Mouse (Mus musculus) heart, embryonic 15.5 days (tissue): ENCODE data around the gene H60b. TPM values are rescaled to one million over a fixed set of nuclear protein-coding genes. Genes with fewer than 3 reads are reported as not detected.
"Not testable (repeated sequence)": the region's sequence is repeated elsewhere in the genome, so short reads cannot be mapped to it uniquely, and the experiment has no call there.

Source experiments
- ATAC-seq: fragments of 200-750 bp; cut with Nextera tagmentation; replicated peaks from 2 replicates; pipeline ENCODE4 v1.8.0; 2017; ENCODE audit warnings: low read depth, moderate TSS enrichment; ENCODE audit not compliant: insufficient number of reproducible peaks, insufficient read depth, low FRiP score
- H3K27ac ChIP-seq: fragments of 300-500 bp; sonication (generic); 2 replicates; pipeline ENCODE4 v1.5.1; 2015; ENCODE audit warnings: mild to moderate bottlenecking, inconsistent platforms
- H3K27me3 ChIP-seq: fragments of 300-500 bp; sonication (generic); 2 replicates; pipeline ENCODE4 v1.6.1; 2015; ENCODE audit warnings: inconsistent platforms
- H3K36me3 ChIP-seq: fragments of 300-500 bp; sonication (generic); 2 replicates; pipeline ENCODE4 v1.6.1; 2015; ENCODE audit warnings: mild to moderate bottlenecking, inconsistent platforms
- H3K4me1 ChIP-seq: fragments of 300-500 bp; sonication (generic); replicated peaks from 2 replicates; pipeline ENCODE4 v1.6.1; 2015; ENCODE audit warnings: inconsistent platforms
- H3K4me2 ChIP-seq: fragments of 300-500 bp; sonication (generic); 2 replicates; pipeline ENCODE4 v1.6.1; 2015; ENCODE audit warnings: inconsistent platforms, mild to moderate bottlenecking, moderate library complexity
- H3K4me3 ChIP-seq: fragments of 300-500 bp; sonication (generic); 2 replicates; pipeline ENCODE4 v1.5.1; 2015; ENCODE audit warnings: mild to moderate bottlenecking, inconsistent platforms
- H3K9ac ChIP-seq: fragments of 300-500 bp; sonication (generic); 2 replicates; pipeline ENCODE4 v1.6.1; 2015; ENCODE audit warnings: mild to moderate bottlenecking, inconsistent platforms
- H3K9me3 ChIP-seq: fragments of 300-500 bp; sonication (generic); replicated peaks from 2 replicates; pipeline ENCODE4 v1.6.1; 2016; ENCODE audit warnings: inconsistent platforms
- WGBS: fragments of 180-500 bp; shearing (Covaris S2); methylation state at CpG from one replicate; pipeline ENCODE4 v1.1.7; 2015; ENCODE audit warnings: mixed read lengths; 5-methylcytosine and 5-hydroxymethylcytosine counted together
- polyA plus RNA-seq: library from polyadenylated mRNA; unstranded; fragments of >200 nt; fragmentation: Nextera tagmentation; extraction: Ambion mirVana; gene quantifications from 2 replicates; pipeline ENCODE4 v1.2.1, GENCODE M21; 2015

The H60b gene
- polyA plus RNA-seq, 1 experiment from 2014 or later: 0.34 TPM

GRCm38 (mm10) chr10:22223474-22224349, 65.3 kb downstream of the H60b start:
- H3K4me2 ChIP-seq, ATAC-seq, H3K9me3 ChIP-seq, H3K27ac ChIP-seq, H3K4me1 ChIP-seq, H3K36me3 ChIP-seq, H3K27me3 ChIP-seq, H3K9ac ChIP-seq, H3K4me3 ChIP-seq: not testable (repeated sequence)
- WGBS: 0% methylated on average over 1 of the region's 7 CpGs

- 87% methylated on average over 8 of the region's 8 CpGs for WGBS
- ATAC-seq: no peak
- H3K9ac ChIP-seq: no peak overlapping the region
Measured at GRCm38 (mm10) chr10:22265060-22265459, 106.7 kb downstream of the H60b start.

DNA sequence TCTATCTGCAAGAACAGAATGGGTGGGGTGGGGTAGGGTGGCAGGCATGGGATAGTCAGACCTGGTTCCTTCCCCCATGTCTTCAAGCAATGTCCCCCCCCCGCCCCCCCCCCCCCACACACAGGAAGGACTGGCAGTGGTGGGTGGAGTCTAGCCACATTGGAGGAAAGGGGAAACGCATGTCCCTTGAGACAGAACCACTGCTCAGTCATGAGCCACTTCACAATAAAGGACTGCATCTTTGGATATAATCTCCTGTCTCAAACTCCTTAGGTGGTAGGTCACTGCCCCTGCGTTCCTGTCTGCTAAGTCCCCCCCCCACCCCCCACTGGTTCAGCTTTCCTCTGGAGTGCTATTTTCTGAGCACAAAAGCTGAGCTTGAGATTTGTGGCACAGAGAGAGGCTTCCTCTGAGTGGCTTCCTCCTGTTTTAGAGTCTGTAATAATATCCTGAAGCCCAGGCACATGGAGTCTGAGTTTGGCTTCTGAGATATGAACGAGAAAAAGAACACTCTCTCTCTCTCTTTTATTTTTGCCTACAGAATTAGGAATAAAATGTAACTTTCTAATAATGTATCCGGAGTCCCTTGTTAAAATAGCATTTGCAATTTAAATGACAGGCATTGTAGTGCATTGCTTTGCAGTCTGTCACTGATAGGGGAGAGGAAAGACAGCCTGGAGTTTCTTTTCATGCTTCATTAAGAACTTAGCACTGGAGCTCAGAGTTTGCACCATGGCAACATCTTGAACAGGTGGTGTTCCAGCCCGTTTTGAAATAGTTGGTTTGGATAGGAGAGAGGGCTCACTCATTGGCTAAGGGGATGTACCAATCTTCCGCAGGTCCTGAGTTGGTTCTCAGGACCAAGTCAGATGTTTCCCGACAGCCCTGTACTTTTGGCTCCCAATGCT, 112.7 kb downstream of the H60b start:
- not testable (repeated sequence) for H3K27me3 ChIP-seq, ATAC-seq, H3K4me3 ChIP-seq, H3K4me2 ChIP-seq, H3K27ac ChIP-seq, H3K4me1 ChIP-seq, H3K36me3 ChIP-seq, H3K9me3 ChIP-seq, H3K9ac ChIP-seq
- WGBS: 40% methylated on average over 8 of the region's 8 CpGs

More at GRCm38 (mm10) chr10:22265060-22265459, 106.7 kb downstream of the H60b start:
- Histone ChIP-seq H3K4me1 (no peaks in the 10 kb centered on the region), H3K27me3 (no peaks in the 10 kb centered on the region), H3K36me3 (no peaks in the 10 kb centered on the region), H3K4me3 (no peak overlapping the region), H3K9me3 (no peaks in the 10 kb centered on the region), H3K27ac (no peak overlapping the region), H3K4me2 (no peak overlapping the region)

DNA sequence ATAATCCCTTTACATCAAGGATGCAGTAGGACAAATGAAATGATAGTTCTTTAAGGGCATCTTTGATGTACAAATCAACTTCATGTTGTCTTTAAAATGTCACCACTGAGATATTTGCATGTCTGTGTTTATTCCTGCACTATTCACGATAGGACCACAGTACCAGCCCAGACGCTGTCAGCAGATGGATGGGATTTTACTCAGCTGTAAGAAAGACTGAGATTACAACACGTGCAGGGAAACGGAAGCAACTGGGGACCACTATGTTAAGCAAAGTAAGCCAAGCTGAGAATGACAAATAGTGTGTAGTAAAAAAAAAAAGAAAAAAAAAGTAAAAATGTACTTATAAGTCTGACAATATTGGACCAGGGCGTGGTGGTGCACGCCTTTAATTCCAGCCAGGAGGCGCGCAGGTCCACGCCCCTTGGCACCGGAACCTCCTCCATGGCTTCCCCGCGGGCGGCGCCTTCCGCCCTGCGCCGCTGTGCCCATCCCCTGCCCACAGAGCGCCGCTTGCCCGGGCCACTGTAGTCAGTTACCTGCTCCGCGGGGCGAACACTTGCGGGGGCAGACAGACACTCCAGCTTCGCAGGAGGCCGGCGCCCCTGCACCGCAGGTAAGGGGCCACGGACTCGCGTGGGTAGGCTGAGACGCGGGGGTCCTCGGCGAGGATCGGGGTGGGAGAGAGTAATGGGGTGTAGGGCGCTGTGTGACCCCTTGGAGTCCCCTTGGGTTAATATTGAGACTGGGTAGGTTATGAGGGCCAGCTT, 114.7 kb downstream of the H60b start:
- not testable (repeated sequence) for H3K36me3 ChIP-seq, H3K27ac ChIP-seq, ATAC-seq, H3K27me3 ChIP-seq, H3K4me1 ChIP-seq, H3K9me3 ChIP-seq
- WGBS: 1% methylated on average over 37 of the region's 37 CpGs
- peak overlapping the region; percentile 93 for H3K4me2 ChIP-seq
- peak overlapping the region; percentile 41; the same call in 1 of the 2 replicates for H3K9ac ChIP-seq
- peak overlapping the region; percentile 63 for H3K4me3 ChIP-seq

DNA sequence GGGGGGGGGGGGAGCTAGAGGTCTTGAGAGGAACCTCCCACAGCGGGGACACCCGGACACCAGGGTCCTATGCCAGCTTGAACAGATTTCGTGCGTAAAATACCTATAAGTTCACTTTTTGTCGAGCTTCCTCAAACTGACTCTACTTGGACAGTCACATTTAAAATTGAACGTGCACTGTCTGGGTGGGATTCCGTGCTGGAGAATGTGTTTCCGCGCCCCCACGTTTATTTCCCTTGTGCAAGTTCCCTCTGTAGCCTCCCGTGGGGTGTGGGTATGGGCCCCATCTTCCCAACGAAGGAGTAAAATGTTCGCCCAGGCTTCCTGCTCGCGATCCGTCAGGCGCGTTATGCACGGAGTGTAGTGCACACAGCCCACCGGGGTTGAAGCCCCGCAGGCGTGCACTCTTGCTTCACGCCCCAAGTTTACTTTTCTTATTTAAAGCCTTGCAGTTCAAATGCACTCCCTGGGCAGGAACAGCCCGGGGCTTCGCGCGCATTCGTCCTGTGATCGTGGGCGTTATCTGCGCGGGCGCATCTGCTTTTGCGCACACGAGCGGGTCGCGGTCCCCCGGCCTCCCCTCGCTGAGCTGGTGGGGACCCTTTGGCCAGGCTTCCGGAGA, 115.4 kb downstream of the H60b start:
- no peak for ATAC-seq
- Histone ChIP-seq H3K27me3 (peaks cover 4% of the 10 kb centered on the region; the same call in 1 of the 2 replicates), H3K9ac (peak overlapping the region; percentile 41; the same call in 1 of the 2 replicates), H3K9me3 (no peaks in the 10 kb centered on the region), H3K36me3 (no peaks in the 10 kb centered on the region), H3K4me2 (peak overlapping the region; percentile 93), H3K27ac (no peak overlapping the region), H3K4me1 (peaks cover 8% of the 10 kb centered on the region), H3K4me3 (peak overlapping the region; percentile 63)
- under 1% methylated on average over 41 of the region's 41 CpGs for WGBS

DNA sequence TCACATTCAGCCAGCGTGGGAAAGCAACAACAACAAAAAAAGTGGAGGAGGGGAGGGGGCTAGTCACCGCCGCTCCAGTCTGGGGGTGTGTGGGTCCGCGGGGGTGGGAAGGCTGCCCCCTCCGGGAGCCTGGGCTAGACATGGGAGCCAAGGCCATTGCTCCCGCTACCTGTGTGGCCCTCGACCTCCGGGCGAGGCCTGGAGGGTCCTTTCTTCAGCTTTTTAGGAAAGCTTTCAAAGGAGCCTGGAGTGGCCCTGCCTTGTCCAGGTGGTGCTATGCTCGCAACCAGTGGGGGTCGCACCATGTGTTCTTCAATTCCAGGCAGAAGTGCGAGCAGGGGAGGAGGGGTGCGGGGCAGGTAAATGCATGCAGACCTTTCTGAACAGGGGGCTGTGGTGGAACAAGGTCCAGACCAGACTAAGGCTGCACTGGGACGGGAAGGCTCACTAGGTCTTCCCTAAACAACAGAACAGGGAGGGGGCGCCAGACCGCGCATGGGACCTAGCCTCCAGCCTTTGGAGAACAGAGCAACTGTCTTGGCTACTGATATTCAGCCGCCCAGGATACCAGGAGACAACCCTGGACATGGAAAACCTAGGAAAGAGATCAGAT, 116.2 kb downstream of the H60b start:
- Histone ChIP-seq H3K4me2 (peak overlapping the region; percentile 93), H3K36me3 (no peaks in the 10 kb centered on the region), H3K4me1 (peaks cover 8% of the 10 kb centered on the region), H3K4me3 (peak overlapping the region; percentile 63), H3K9me3 (no peaks in the 10 kb centered on the region), H3K27me3 (peaks cover 4% of the 10 kb centered on the region; the same call in 1 of the 2 replicates), H3K27ac (no peak overlapping the region), H3K9ac (no peak overlapping the region)
- ATAC-seq: no peak
- WGBS: 9% methylated on average over 19 of the region's 19 CpGs

DNA sequence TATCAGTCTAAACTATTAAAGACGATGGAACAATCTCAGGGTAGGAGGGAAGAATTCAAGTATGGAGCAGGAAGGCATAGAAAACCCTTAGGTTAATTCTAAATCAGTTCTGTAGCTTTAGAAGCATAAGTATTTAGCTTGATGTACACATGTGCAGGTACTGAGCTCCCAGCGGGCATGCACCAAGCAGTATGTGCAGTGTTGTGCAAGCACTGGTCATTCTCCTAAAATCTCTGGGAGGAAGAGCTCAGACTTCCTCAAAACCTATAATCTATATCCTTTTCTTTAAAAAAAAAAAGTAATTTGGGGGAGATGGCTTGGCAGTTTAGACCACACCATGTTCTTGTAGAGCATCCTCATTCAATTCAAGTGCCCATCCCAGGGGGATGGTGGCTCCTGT, 120.1 kb downstream of the H60b start:
- not testable (repeated sequence) for H3K4me3 ChIP-seq, H3K9me3 ChIP-seq, H3K27me3 ChIP-seq, H3K36me3 ChIP-seq, ATAC-seq, H3K4me1 ChIP-seq, H3K4me2 ChIP-seq, H3K27ac ChIP-seq, H3K9ac ChIP-seq
- WGBS: 86% methylated on average over 2 of the region's 2 CpGs

DNA sequence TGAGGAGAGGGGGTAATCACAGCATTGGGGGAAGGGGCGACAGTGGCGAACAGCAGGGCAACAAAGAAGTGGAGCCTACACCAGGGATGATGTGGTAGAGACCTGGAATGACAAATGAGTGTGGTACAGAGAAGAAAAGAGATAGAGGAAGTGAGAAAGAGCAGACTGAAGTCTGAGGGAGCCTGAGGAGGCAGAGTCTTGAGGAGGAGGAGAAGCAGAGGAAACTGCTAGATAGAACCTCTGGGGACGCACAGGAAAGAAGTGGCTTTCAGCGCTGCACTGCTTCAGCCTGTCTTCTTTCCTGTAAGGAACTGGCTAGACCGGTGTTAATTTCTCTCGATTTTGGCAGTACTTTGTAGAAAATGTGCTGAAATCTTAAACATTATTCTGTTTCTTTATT, 124.4 kb downstream of the H60b start:
- Histone ChIP-seq H3K27ac (no peak overlapping the region), H3K4me3 (no peak overlapping the region), H3K4me2 (no peak overlapping the region), H3K4me1 (no peaks in the 10 kb centered on the region), H3K9ac (no peak overlapping the region), H3K9me3 (no peaks in the 10 kb centered on the region), H3K36me3 (no peaks in the 10 kb centered on the region), H3K27me3 (no peaks in the 10 kb centered on the region)
- 32% methylated on average over 6 of the region's 6 CpGs for WGBS
- ATAC-seq: no peak

DNA sequence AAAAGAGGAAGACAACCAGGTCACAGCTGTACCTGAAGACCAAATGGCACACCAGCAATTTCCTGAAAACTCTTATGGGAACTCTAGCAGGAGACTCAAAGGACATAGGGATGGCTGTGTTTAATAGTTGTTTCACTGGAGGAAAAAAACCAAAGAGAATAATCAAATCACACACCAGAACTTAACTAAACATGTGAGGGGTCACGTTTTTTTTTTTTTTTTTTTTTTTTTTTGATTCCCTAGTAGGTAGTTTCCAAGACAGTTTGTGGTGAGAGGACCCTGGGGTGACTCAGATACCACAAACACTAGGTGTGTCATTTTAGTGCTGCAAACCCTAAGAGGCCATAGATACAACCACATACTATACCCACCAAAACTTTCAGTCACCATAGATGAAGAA, 137.3 kb downstream of the H60b start:
- no peak overlapping the region for H3K4me2 ChIP-seq
- no peak for ATAC-seq
- WGBS: 33% methylated on average over 1 of the region's 1 CpGs
- no peak overlapping the region for H3K27ac ChIP-seq
- no peaks in the 10 kb centered on the region for H3K4me1 ChIP-seq
- no peaks in the 10 kb centered on the region for H3K27me3 ChIP-seq
- H3K9me3 ChIP-seq: no peaks in the 10 kb centered on the region
- H3K4me3 ChIP-seq: no peak overlapping the region
- no peaks in the 10 kb centered on the region for H3K36me3 ChIP-seq
- H3K9ac ChIP-seq: no peak overlapping the region

- WGBS: 68% methylated on average over 5 of the region's 5 CpGs
- Histone ChIP-seq H3K36me3 (no peaks in the 10 kb centered on the region), H3K4me1 (no peaks in the 10 kb centered on the region), H3K27ac (no peak overlapping the region), H3K27me3 (no peaks in the 10 kb centered on the region), H3K9ac (no peak overlapping the region), H3K4me2 (no peak overlapping the region), H3K9me3 (no peaks in the 10 kb centered on the region), H3K4me3 (no peak overlapping the region)
- no peak for ATAC-seq
Measured at GRCm38 (mm10) chr10:22297033-22297762, 138.8 kb downstream of the H60b start.
